In genomic region chr1:87645041-87645440, GRCm38 (mm10) we compare ENCODE assay signal across 14 mouse cellular contexts. TPM values are rescaled to one million over a fixed set of nuclear protein-coding genes. Genes with fewer than 3 reads are reported as not detected.
DNase-seq lines count a peak whose midpoint lies in the region; ATAC-seq and TF ChIP-seq lines count a peak whose summit lies in the region.
"Had no signal": no experiment of that assay in that cellular context is flagged by ENCODE, and none has a peak within 500 bp of the region (broad histone marks: within the 10 kb centered on the region; RNA-seq: fewer than 3 reads in every experiment).

No protein-coding gene starts in this region.

- no peak for TF ChIP-seq EP300 in lung, postnatal 0 days (IDR thresholded peaks at IDR 0.05)

- intact Hi-C loops in gastrocnemius, adult 2 months (cut with DNase I), result no loop called here
- intact Hi-C loops in gastrocnemius, postnatal 36 days (cut with DNase I), result no loop called here

- no peaks in the 10 kb centered on the region for H3K9me3 ChIP-seq in lung, postnatal 0 days (ENCODE audit: low read length)
- H3K9me3 ChIP-seq in liver, embryonic 13.5 days (replicated peaks), result no peaks in the 10 kb centered on the region
- H3K9me3 ChIP-seq: limb, embryonic 12.5 days; lung, embryonic 15.5 days had no signal

- H3K27me3 ChIP-seq in lung, postnatal 0 days (replicated peaks; ENCODE audit: insufficient read depth, low read length), result no peaks in the 10 kb centered on the region
- H3K27me3 ChIP-seq in liver, embryonic 13.5 days, result no peaks in the 10 kb centered on the region
- H3K27me3 ChIP-seq: limb, embryonic 12.5 days; lung, embryonic 15.5 days had no signal

- no peak for ATAC-seq in lung, postnatal 0 days
- ATAC-seq in liver, embryonic 13.5 days (ENCODE audit: low read depth), result no peak
- no peak for ATAC-seq in monocyte, adult 5-6 weeks (replicated peaks; ENCODE audit: insufficient number of reproducible peaks, low FRiP score, low TSS enrichment, poor library complexity, severe bottlenecking)
- ATAC-seq: activated CD4-positive, CD25-positive, alpha-beta regulatory T cell, adult 4 months had no signal

- H3K4me2 ChIP-seq in lung, postnatal 0 days (replicated peaks; ENCODE audit: low read depth, low read length), result no peak overlapping the region
- H3K4me2 ChIP-seq in liver, embryonic 13.5 days, result no peak overlapping the region
- H3K4me2 ChIP-seq: limb, embryonic 12.5 days; lung, embryonic 15.5 days; midbrain, embryonic 11.5 days had no signal

- 67% methylated on average over 7 of the region's 7 CpGs for WGBS in lung, postnatal 0 days
- 57% methylated on average over 7 of the region's 7 CpGs for WGBS in liver, embryonic 13.5 days (ENCODE audit: insufficient replicate concordance)

- no peak overlapping the region for H3K27ac ChIP-seq in gastrocnemius, adult 2 months
- H3K27ac ChIP-seq in lung, postnatal 0 days (ENCODE audit: low read length), result peak overlapping the region; percentile 14; the same call in 1 of the 2 replicates
- H3K27ac ChIP-seq in liver, embryonic 13.5 days, result peak overlapping the region; percentile 87; the same call in 1 of the 2 replicates
- H3K27ac ChIP-seq: limb, embryonic 12.5 days; lung, embryonic 15.5 days had no signal

- TF ChIP-seq CTCF in gastrocnemius, adult 2 months (IDR thresholded peaks at IDR 0.05), result 0 out of 2 replicates have a peak, but pooled peaks have one; percentile 1
- no peak for TF ChIP-seq CTCF in lung, postnatal 0 days (IDR thresholded peaks at IDR 0.05)

- H3K4me1 ChIP-seq in lung, postnatal 0 days (ENCODE audit: insufficient read depth, low read depth, low read length), result peaks cover 1% of the 10 kb centered on the region; the same call in 1 of the 2 replicates
- H3K4me1 ChIP-seq in liver, embryonic 13.5 days (replicated peaks), result peaks cover 68% of the 10 kb centered on the region
- H3K4me1 ChIP-seq: limb, embryonic 12.5 days had no signal

- no peak overlapping the region for H3K9ac ChIP-seq in lung, postnatal 0 days (replicated peaks; ENCODE audit: low read depth)
- H3K9ac ChIP-seq in liver, embryonic 13.5 days, result no peak overlapping the region
- H3K9ac ChIP-seq: limb, embryonic 12.5 days; lung, embryonic 15.5 days had no signal

- H3K36me3 ChIP-seq in lung, postnatal 0 days (ENCODE audit: insufficient read depth, low read length), result no peaks in the 10 kb centered on the region
- H3K36me3 ChIP-seq in liver, embryonic 13.5 days, result peaks cover 9% of the 10 kb centered on the region
- H3K36me3 ChIP-seq: limb, embryonic 12.5 days; lung, embryonic 15.5 days had no signal

- DNase-seq in gastrocnemius, adult 2 months, result peak; percentile 62
- no peak for DNase-seq in gastrocnemius, postnatal 36 days
- DNase-seq in lung, postnatal 0 days (ENCODE audit: low spot score), result no peak
- DNase-seq in lung, postnatal 36 days, result no peak
- DNase-seq in adipocyte (ENCODE audit: low spot score), result peak; percentile 28
- DNase-seq in liver, embryonic 13.5 days, result no peak
- DNase-seq in thymus, postnatal 0 days (ENCODE audit: low spot score), result no peak
- DNase-seq: cerebellum, adult 9-11 months; heart, postnatal 10 days had no signal

- no peak overlapping the region for H3K4me3 ChIP-seq in gastrocnemius, adult 2 months
- no peak overlapping the region for H3K4me3 ChIP-seq in lung, postnatal 0 days (ENCODE audit: low read depth, low read length)
- H3K4me3 ChIP-seq in liver, embryonic 13.5 days (replicated peaks), result no peak overlapping the region
- H3K4me3 ChIP-seq: limb, embryonic 12.5 days; lung, embryonic 15.5 days had no signal

RNA-seq across cellular contexts. Expression of gene Inpp5d, which starts 24.9 kb away (rescaled TPM):
- 1 to 10 TPM; 3.8 to 4.2 TPM for total RNA-seq in gastrocnemius, adult 2 months (2021)
- 1 to 10 TPM; 3.8 to 5.3 TPM for total RNA-seq in gastrocnemius, postnatal 36 days (2021)
- 13.5 and 13.6 TPM in 2 replicates for polyA plus RNA-seq in lung, postnatal 0 days (2015; fragmentation: Nextera tagmentation; extraction: Ambion mirVana)
- 11.0 and 13.9 TPM in 2 replicates for polyA plus RNA-seq in liver, embryonic 13.5 days (2015; fragmentation: Nextera tagmentation; extraction: Ambion mirVana)
- 146 to 215 TPM (median 169 TPM) in 3 replicates for total RNA-seq in monocyte, adult 5-6 weeks (2017)
- polyA plus RNA-seq in thymus, postnatal 0 days (2015; fragmentation: Nextera tagmentation; extraction: Ambion mirVana), result 41.0 and 43.6 TPM in 2 replicates

Comparison
In these comparisons a context has a peak if more than half of its experiments do, and no peak if none do; other contexts are left out.
1. DNase-seq: peak in gastrocnemius, adult 2 months (single experiment) and adipocyte (single experiment); none in gastrocnemius, postnatal 36 days (0 of 2), lung, postnatal 0 days (single experiment), lung, postnatal 36 days (single experiment), liver, embryonic 13.5 days (single experiment) and thymus, postnatal 0 days (single experiment).
2. RNA of gene Inpp5d, which starts 24.9 kb away (total RNA-seq): 146 to 215 TPM in monocyte, adult 5-6 weeks; 3.8 to 5.3 TPM in gastrocnemius, postnatal 36 days and 3.8 to 4.2 TPM in gastrocnemius, adult 2 months; every median in the first group is over 10 times any median in the second.